Mouse (Mus musculus) MEL-GATA-1-ER (cell line): Measurements from ENCODE around the gene Ccr10.
"Not testable (repeated sequence)": the region's sequence is repeated elsewhere in the genome, so short reads cannot be mapped to it uniquely, and the experiment has no call there.

Source experiments
- DNase-seq: peaks from one replicate; pipeline ENCODE4 v3.0.0-alpha.2; 2012; ENCODE audit warnings: low read depth; ENCODE audit errors: extremely low read depth

Gene Ccr10

GRCm38 (mm10) chr11:101125008-101125407 lies 50.2 kb downstream of the Ccr10 start:
- DNase-seq: not testable (repeated sequence)

GRCm38 (mm10) chr11:101124494-101124893 lies 50.7 kb downstream of the Ccr10 start:
- DNase-seq: not testable (repeated sequence)
